Mouse (Mus musculus): ENCODE data around the gene Zfp616.

Gene Zfp616

GRCm38 (mm10) chr11:74069655-74070054, at the start of gene Zfp616:
Gene Zfp616, plus strand, starts transcription at chr11:74069955.
- DNase-seq: no peak

GRCm38 (mm10) chr11:74051347-74051746, 18.4 kb upstream of the Zfp616 start:
- DNase-seq: no peak

- no peak for DNase-seq
Observed at GRCm38 (mm10) chr11:74056451-74056850, 13.3 kb upstream of the Zfp616 start, which contains the start of the genes Olfr139 and Olfr399. Gene Olfr139, minus strand, starts transcription at chr11:74056551. Gene Olfr399, minus strand, starts transcription at chr11:74056615.

GRCm38 (mm10) chr11:74100724-74101123, 31.0 kb downstream of the Zfp616 start:
- DNase-seq: no peak

- DNase-seq: no peak
Observed at GRCm38 (mm10) chr11:74101507-74101906, 31.8 kb downstream of the Zfp616 start.

GRCm38 (mm10) chr11:74105066-74105465, 35.3 kb downstream of the Zfp616 start:
- peak in 1 of 2 experiments; percentile 5 for DNase-seq

- no peak for DNase-seq
Observed at GRCm38 (mm10) chr11:74113412-74113811, 43.7 kb downstream of the Zfp616 start, which contains the start of gene Olfr401. Gene Olfr401, plus strand, starts transcription at chr11:74113712.

Measured in cerebellum, postnatal 25 days (tissue).